Mouse (Mus musculus): ENCODE measurements around the gene Adgre4. TPM values are rescaled to one million over a fixed set of nuclear protein-coding genes. Genes with fewer than 3 reads are reported as not detected.

Gene Adgre4
- total RNA-seq, 2 experiments from 2014 or later, result 0.09 to 0.12 TPM

Other genes starting within 250 kb of the Adgre4 start
- not detected for gene Vmn2r118, start 124.8 kb upstream of the Adgre4 start, total RNA-seq (2021)
- 1 to 10 TPM in 1 of 2 experiments, under 1 TPM in 1; 0.80 to 1.1 TPM for gene Pot1b, start 37.4 kb upstream of the Adgre4 start, total RNA-seq (2021)
- 1 to 10 TPM; 3.8 to 4.0 TPM for gene Zfp119a, start 128.9 kb downstream of the Adgre4 start, total RNA-seq (2021)
- gene Zfp959, start 142.1 kb downstream of the Adgre4 start, total RNA-seq (2021), result 1 to 10 TPM; 4.0 TPM
- gene Zfp119b, start 199.5 kb downstream of the Adgre4 start, total RNA-seq (2021), result 1 to 10 TPM; 3.0 to 3.2 TPM
- gene Ebi3, start 202.7 kb downstream of the Adgre4 start, total RNA-seq (2021), result under 1 TPM; 0.27 to 0.38 TPM
- gene Yju2, start 209.1 kb downstream of the Adgre4 start, total RNA-seq (2021), result 1 to 10 TPM; 7.4 to 8.0 TPM
- gene Shd, start 220.5 kb downstream of the Adgre4 start, total RNA-seq (2021), result under 1 TPM in 1 of 2 experiments, not detected in 1; 0.34 TPM
- gene Fsd1, start 236.5 kb downstream of the Adgre4 start, total RNA-seq (2021), result not detected

Measured in gastrocnemius, adult 18-20 months (tissue).